Mouse (Mus musculus): ENCODE measurements around the gene Camsap1.

Gene Camsap1

DNA sequence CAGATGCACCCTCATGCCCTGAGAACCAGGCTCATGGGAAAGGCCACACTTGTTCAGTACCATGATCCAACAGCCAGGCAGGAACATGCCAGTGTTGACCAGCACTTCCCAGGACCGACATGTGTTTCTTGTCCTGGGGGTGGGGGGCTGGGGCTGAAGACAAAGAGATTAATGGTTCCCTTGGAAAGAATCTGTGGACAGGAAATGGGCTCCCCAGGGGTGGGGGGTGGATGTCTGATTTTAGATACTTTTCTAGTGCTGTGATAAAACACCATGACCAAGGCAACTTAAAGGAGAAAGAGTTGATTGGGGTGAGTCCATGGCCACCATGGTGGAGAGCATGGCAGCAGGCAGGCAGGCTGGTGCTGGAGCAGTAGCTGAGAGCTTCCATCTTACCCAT is 100.8 kb downstream of the Camsap1 start:
- CTCF ChIA-PET: no interaction called here

- CTCF ChIA-PET: no interaction called here
Measured at GRCm38 (mm10) chr2:25879061-25879460, 104.0 kb downstream of the Camsap1 start.

GRCm38 (mm10) chr2:25878516-25878915 is 104.6 kb downstream of the Camsap1 start:
- CTCF ChIA-PET: no interaction called here

GRCm38 (mm10) chr2:25877736-25878268 is 105.3 kb downstream of the Camsap1 start:
- CTCF ChIA-PET: no interaction called here

DNA sequence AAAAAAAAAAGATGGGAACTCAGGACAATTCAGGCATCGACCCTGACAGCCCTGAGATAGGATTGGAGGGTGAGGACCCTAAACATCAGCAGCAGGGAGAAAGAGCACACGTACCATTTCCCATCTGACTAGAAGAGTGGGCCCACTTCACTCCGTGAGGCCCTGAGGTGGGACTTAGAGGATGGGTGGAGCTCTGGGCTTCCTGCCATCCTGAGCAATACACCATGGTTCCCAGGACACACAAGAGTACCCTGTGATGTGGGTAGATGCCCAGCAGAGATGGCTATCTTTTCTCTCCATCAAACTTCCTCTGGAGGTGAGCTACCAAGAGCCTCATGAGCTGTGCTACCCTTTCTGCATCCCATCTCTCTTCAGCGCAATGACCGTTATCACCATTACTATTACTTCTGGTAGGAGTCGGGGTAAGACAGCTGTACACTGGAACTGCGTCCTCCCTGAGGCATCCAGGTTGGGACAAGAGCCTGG is 105.8 kb downstream of the Camsap1 start:
- CTCF ChIA-PET: no interaction called here

All from spleen, embryonic (tissue).